Mouse (Mus musculus) ovary, adult 10 weeks (tissue): ENCODE results near the gene ccdc198. TPM values are rescaled to one million over a fixed set of nuclear protein-coding genes. Genes with fewer than 3 reads are reported as not detected.

Experiments used
- polyA plus RNA-seq: library from polyadenylated mRNA; stranded (reverse); fragments of 350-450 nt; fragmentation: Illumina TruSeq; extraction: RNeasy Lipid Tissue Mini Kit (QIAGEN cat#74804); gene quantifications from one replicate; pipeline ENCODE4 v1.2.3, GENCODE M21; 2014

ccdc198 gene
- 10.4 TPM for polyA plus RNA-seq

GRCm38 (mm10) chr14:49245126-49245714 lies at the start of gene ccdc198:
Gene ccdc198 (minus strand): TSS chr14:49245474.

GRCm38 (mm10) chr14:49171867-49172581 lies 73.2 kb downstream of the ccdc198 start, which contains the start of gene Naa30:
Gene Naa30 (plus strand): TSS chr14:49172226.

Other genes starting within 250 kb of the ccdc198 start
- gene Ap5m1, start 179.4 kb downstream of the ccdc198 start, polyA plus RNA-seq, result 50.7 TPM
- 144 TPM for gene Exoc5, start 178.8 kb downstream of the ccdc198 start, polyA plus RNA-seq
- gene Naa30, start 73.2 kb downstream of the ccdc198 start, polyA plus RNA-seq, result 182 TPM